Mouse (Mus musculus): Measurements from ENCODE around the gene Neurod6. TPM values are rescaled to one million over a fixed set of nuclear protein-coding genes. Genes with fewer than 3 reads are reported as not detected.

Neurod6 gene
- polyA plus RNA-seq, 1 experiment = not detected

- no peak overlapping the region for H3K27ac ChIP-seq (ENCODE audit: insufficient read depth, low read length)
- H3K4me1 ChIP-seq (ENCODE audit: control insufficient read depth, insufficient read depth, insufficient read length) = no peaks in the 10 kb centered on the region
- no peaks in the 10 kb centered on the region for H3K27me3 ChIP-seq (ENCODE audit: control insufficient read depth, insufficient read depth, low read length)
- H3K36me3 ChIP-seq (ENCODE audit: control insufficient read depth, insufficient read depth, low read length) = no peaks in the 10 kb centered on the region
- 84% methylated on average over 3 of the region's 3 CpGs for WGBS
- DNase-seq (ENCODE audit: low read depth in 1 of 2, low spot score in 2 of 2) = no peak
- no peak overlapping the region for H3K4me3 ChIP-seq (ENCODE audit: extremely low read depth, insufficient read depth, insufficient read length)
- TF ChIP-seq CTCF (IDR thresholded peaks at IDR 0.05; ENCODE audit: extremely low read depth, insufficient read depth, insufficient read length, insufficient replicate concordance) (no peak), POLR2A (IDR thresholded peaks at IDR 0.05; ENCODE audit: low read depth, low read length) (no peak)
These were observed 32.2 kb downstream of the Neurod6 start for GRCm38 (mm10) chr6:55648886-55649285.

GRCm38 (mm10) chr6:55647771-55648280, 33.2 kb downstream of the Neurod6 start:
- H3K4me3 ChIP-seq (ENCODE audit: extremely low read depth, insufficient read depth, insufficient read length) = no peak overlapping the region
- DNase-seq (ENCODE audit: low read depth in 1 of 2, low spot score in 2 of 2) = no peak
- TF ChIP-seq POLR2A (IDR thresholded peaks at IDR 0.05; ENCODE audit: low read depth, low read length) (no peak), CTCF (IDR thresholded peaks at IDR 0.05; ENCODE audit: extremely low read depth, insufficient read depth, insufficient read length, insufficient replicate concordance) (no peak)
- no peaks in the 10 kb centered on the region for H3K27me3 ChIP-seq (ENCODE audit: control insufficient read depth, insufficient read depth, low read length)
- WGBS = 83% methylated on average over 8 of the region's 8 CpGs
- H3K27ac ChIP-seq (ENCODE audit: insufficient read depth, low read length) = no peak overlapping the region
- H3K36me3 ChIP-seq (ENCODE audit: control insufficient read depth, insufficient read depth, low read length) = no peaks in the 10 kb centered on the region
- H3K4me1 ChIP-seq (ENCODE audit: control insufficient read depth, insufficient read depth, insufficient read length) = no peaks in the 10 kb centered on the region

- no peaks in the 10 kb centered on the region for H3K4me1 ChIP-seq (ENCODE audit: control insufficient read depth, insufficient read depth, insufficient read length)
- no peak for DNase-seq (ENCODE audit: low read depth in 1 of 2, low spot score in 2 of 2)
- 63% methylated on average over 9 of the region's 9 CpGs for WGBS
- H3K36me3 ChIP-seq (ENCODE audit: control insufficient read depth, insufficient read depth, low read length) = no peaks in the 10 kb centered on the region
- H3K27ac ChIP-seq (ENCODE audit: insufficient read depth, low read length) = no peak overlapping the region
- no peak overlapping the region for H3K4me3 ChIP-seq (ENCODE audit: extremely low read depth, insufficient read depth, insufficient read length)
- H3K27me3 ChIP-seq (ENCODE audit: control insufficient read depth, insufficient read depth, low read length) = no peaks in the 10 kb centered on the region
- TF ChIP-seq POLR2A (IDR thresholded peaks at IDR 0.05; ENCODE audit: low read depth, low read length) = no peak
These were observed 34.1 kb downstream of the Neurod6 start for GRCm38 (mm10) chr6:55646824-55647560.

GRCm38 (mm10) chr6:55646111-55646823, 34.8 kb downstream of the Neurod6 start:
- no peak for TF ChIP-seq CTCF (IDR thresholded peaks at IDR 0.05; ENCODE audit: extremely low read depth, insufficient read depth, insufficient read length, insufficient replicate concordance)
- no peak for TF ChIP-seq POLR2A (IDR thresholded peaks at IDR 0.05; ENCODE audit: low read depth, low read length)
- 85% methylated on average over 14 of the region's 14 CpGs for WGBS
- no peak overlapping the region for H3K4me3 ChIP-seq (ENCODE audit: extremely low read depth, insufficient read depth, insufficient read length)
- no peaks in the 10 kb centered on the region for H3K4me1 ChIP-seq (ENCODE audit: control insufficient read depth, insufficient read depth, insufficient read length)
- H3K27ac ChIP-seq (ENCODE audit: insufficient read depth, low read length) = no peak overlapping the region
- H3K36me3 ChIP-seq (ENCODE audit: control insufficient read depth, insufficient read depth, low read length) = no peaks in the 10 kb centered on the region
- no peak for DNase-seq (ENCODE audit: low read depth in 1 of 2, low spot score in 2 of 2)
- no peaks in the 10 kb centered on the region for H3K27me3 ChIP-seq (ENCODE audit: control insufficient read depth, insufficient read depth, low read length)

GRCm38 (mm10) chr6:55634662-55635061, 46.4 kb downstream of the Neurod6 start:
- DNase-seq (ENCODE audit: low read depth in 1 of 2, low spot score in 2 of 2) = no peak
- 11% methylated on average over 1 of the region's 1 CpGs for WGBS
- Histone ChIP-seq H3K27me3 (ENCODE audit: control insufficient read depth, insufficient read depth, low read length) (no peaks in the 10 kb centered on the region), H3K27ac (ENCODE audit: insufficient read depth, low read length) (no peak overlapping the region), H3K36me3 (ENCODE audit: control insufficient read depth, insufficient read depth, low read length) (no peaks in the 10 kb centered on the region), H3K4me1 (ENCODE audit: control insufficient read depth, insufficient read depth, insufficient read length) (no peaks in the 10 kb centered on the region), H3K4me3 (ENCODE audit: extremely low read depth, insufficient read depth, insufficient read length) (no peak overlapping the region)
- TF ChIP-seq POLR2A (IDR thresholded peaks at IDR 0.05; ENCODE audit: low read depth, low read length) = no peak
- no peak for TF ChIP-seq CTCF (IDR thresholded peaks at IDR 0.05; ENCODE audit: extremely low read depth, insufficient read depth, insufficient read length, insufficient replicate concordance)

Other genes starting within 250 kb of the Neurod6 start
- gene Adcyap1r1, start 229.3 kb downstream of the Neurod6 start, polyA plus RNA-seq (2012; rRNA removed) = 0.06 and 0.11 TPM in 2 replicates
- gene Itprid1, start 155.6 kb upstream of the Neurod6 start, polyA plus RNA-seq (2012; rRNA removed) = not detected in 2 replicates